Mouse (Mus musculus): ENCODE data around the gene Begain.

The Begain gene

GRCm38 (mm10) chr12:109068167-109068653 lies at the start of gene Begain:
Gene Begain (minus strand): TSS chr12:109068217.
- no peak for DNase-seq

GRCm38 (mm10) chr12:109115707-109116106 lies 47.7 kb upstream of the Begain start:
- no peak for DNase-seq

DNA sequence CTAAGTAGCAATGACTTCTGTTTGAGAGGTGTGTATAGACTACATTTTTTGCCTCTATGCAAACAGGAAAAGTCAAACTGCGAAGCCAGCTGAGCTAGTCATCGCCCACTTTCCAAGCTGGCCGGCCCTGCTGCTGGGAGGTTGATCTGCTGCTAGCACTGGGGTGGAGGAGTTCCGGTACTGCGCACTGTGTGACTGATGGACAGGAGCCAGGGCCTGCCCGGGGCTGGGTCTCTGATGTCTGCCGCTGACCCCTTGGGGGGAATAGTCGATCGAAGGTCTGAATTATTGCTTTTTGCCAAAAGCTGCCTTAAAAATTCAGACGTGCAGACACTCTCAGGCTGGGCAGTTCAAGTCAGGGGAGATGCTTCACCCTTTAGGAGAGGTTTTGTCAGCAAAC lies 47.1 kb upstream of the Begain start:
- DNase-seq, result no peak

- DNase-seq, result no peak
Measured at GRCm38 (mm10) chr12:109112996-109113592, 45.1 kb upstream of the Begain start.

- no peak for DNase-seq
Measured at GRCm38 (mm10) chr12:109112354-109112995, 44.5 kb upstream of the Begain start.

DNA sequence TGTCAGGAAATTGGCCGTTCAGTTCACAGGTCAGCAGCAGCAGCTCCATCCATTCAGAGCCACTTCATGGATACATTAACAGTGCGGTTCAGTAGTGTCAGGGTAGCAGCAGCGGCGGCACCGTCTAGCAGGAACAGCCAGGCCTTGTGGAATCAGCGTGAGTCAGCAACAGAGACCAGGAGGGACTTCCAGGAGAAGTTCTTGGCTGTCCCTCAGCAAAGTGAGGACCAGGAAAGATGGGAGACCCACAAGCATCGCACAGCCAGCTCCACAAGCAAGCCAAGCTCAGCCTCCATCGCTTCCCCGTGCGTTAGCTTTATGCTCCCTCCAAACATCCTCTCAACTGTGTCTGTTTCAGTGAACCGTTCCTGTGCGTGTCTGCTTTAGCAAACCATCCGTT lies 40.9 kb upstream of the Begain start:
- DNase-seq, result no peak

DNA sequence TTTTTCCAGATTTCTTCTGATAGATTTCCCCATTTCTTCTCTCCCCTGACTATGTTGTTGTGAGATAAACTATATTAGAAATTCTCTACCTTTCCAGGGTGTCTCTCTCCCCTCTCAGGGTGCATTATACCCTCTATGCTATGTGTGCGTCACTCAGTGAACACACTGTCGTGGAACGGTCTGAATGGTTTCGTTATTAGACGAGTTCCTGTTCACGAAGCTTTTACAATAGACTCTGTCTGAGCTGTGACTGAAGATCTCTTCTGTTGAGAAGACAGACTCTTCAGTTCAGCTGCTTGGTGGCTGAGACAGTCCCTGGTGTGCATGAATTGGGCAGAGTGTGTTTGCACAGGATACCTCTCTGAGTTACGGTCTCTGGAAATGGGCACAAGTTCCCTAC lies 32.4 kb upstream of the Begain start:
- no peak for DNase-seq

GRCm38 (mm10) chr12:109090456-109091130 lies 22.6 kb upstream of the Begain start:
- no peak for DNase-seq

DNA sequence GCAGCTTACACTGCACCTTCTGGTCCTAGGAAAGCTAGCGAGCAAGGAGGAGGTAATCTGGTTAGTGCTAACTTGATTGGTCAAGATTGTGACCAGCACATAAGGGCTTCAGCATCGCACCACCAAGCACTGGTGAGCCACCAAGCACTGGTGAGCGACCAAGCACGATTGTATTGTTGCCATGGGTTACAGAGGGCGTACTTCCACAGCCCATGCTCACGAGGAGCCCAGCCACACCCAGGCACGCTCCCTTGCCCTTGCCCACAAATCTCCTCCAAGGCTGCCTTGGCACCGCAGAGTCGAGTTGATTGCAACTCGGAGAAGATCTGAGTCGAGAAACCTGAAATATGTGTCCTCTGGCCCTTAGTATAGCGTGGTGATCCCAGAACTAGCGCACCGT lies 22.0 kb upstream of the Begain start:
- DNase-seq, result no peak

DNA sequence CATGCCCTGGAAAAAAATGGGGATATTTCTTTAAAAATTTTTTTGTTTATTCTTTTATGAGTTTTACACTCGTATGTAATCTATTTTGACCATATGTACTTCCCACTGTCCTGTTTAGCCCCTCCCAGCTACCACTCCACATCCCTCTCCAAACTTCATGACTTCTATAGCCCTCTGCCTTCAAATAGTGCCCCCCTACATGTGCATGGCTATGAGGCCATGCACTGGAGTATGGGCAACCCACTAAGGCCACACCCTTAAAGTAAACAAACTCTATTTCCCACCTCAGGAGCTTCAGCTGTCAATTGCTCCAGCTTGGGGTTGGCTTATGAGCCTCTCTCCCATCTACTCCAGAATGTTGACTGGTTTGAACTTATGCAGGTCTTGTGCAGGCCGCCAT lies 18.1 kb upstream of the Begain start:
- no peak for DNase-seq

GRCm38 (mm10) chr12:109085674-109086073 lies 17.7 kb upstream of the Begain start:
- no peak for DNase-seq

DNA sequence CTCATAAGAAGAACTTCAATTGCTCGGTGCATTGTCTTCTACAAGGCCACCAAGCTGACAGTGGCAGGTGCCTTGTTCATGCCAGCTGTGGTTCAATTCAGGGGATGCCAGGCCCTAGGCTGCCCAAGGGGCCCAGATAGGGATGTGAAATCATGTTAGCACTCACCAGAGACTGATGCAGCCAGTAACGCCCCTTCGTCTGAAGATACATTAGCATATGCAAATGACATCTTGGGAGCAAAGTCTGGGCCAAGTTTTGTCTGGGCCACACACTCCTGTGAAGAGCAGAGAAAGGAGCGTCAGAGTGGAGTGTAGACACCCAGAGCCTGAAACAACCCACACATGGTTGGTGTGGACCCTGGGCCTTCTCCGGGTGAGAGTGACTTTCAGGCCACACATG lies 17.0 kb upstream of the Begain start:
- no peak for DNase-seq

- DNase-seq, result no peak
Measured at GRCm38 (mm10) chr12:109083476-109083875, 15.5 kb upstream of the Begain start.

DNA sequence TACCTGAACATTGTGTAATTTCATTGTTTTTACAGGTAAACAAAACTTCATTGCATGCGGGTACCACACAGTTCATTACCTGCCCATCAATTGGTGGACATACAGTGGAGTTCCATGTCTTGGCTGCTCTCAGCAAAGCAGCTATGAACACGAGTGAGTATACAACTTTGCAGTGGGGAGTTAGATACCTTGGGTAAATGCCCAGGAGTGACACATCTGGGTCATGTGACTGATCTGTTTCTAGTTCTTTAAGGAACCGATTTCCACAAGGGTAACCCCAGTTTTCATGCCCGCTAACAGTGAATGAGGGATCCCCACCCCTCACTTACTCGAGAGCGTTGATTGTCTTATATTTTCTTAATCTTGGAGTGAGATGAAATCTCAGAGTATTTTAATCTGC lies 9.0 kb upstream of the Begain start:
- no peak for DNase-seq

- DNase-seq, result no peak
Measured at GRCm38 (mm10) chr12:109074777-109075285, 6.8 kb upstream of the Begain start.

- no peak for DNase-seq
Measured at GRCm38 (mm10) chr12:109074106-109074505, 6.1 kb upstream of the Begain start.

- DNase-seq, result no peak
Measured at GRCm38 (mm10) chr12:109071248-109071647, 3.2 kb upstream of the Begain start.

- DNase-seq, result no peak
Measured at GRCm38 (mm10) chr12:109069751-109070150, 1.7 kb upstream of the Begain start.

DNA sequence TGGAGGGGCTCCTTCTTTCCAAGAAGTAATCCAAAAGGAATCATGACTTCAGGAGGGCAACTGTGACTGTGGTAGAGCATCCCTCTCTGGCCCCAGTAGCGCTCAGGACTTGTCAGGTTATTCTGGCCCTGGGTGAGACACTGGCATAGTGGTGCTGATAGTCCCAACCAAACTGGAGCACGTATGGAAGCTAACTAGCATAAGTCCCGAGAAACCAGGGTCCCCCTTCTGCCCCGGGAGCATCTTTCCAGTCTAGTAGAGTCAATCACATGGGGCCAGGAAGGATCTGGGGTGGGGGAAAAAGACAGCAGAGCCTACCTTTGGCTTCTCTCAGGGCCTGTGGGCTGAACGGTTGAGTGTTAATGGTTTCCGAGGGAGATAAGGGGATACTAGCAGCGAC lies 721 bp upstream of the Begain start:
- no peak for DNase-seq

- peak; percentile 29 for DNase-seq
Measured at GRCm38 (mm10) chr12:109067561-109068135, 369 bp downstream of the Begain start.

DNA sequence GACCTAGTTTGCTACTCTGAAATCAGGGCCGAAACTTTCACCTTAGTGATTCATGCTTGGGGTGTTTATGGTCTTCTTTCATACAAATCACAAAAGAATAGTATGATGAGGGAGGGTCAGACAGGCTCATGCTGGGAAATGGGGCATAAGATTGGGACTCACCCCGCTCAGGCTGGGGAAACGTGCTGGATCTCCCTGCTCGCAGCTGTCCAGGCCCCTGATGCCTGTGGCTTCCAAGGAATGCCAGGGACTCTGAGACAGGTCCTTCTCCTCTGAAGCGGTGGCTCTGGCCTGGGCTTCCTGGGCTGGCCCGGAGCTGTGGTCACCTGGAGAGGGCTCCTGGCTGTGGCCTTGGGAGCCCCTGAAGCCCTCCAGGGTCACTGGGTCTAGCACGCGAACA lies 9.4 kb downstream of the Begain start:
- DNase-seq, result no peak

GRCm38 (mm10) chr12:109057736-109058135 lies 10.3 kb downstream of the Begain start:
- DNase-seq, result no peak

GRCm38 (mm10) chr12:109053020-109053806 lies 14.8 kb downstream of the Begain start:
- no peak for DNase-seq

All from lung, postnatal 14 days (tissue).